Mouse (Mus musculus): ENCODE measurements around the gene Bcl2l14. TPM values are rescaled to one million over a fixed set of nuclear protein-coding genes. Genes with fewer than 3 reads are reported as not detected.

Bcl2l14 gene
- polyA plus RNA-seq, 1 experiment, result not detected

GRCm38 (mm10) chr6:134367366-134368281 is 28.5 kb upstream of the Bcl2l14 start:
- no peaks in the 10 kb centered on the region for H3K4me1 ChIP-seq (ENCODE audit: control insufficient read depth, insufficient read depth, low read length)
- H3K27ac ChIP-seq (ENCODE audit: insufficient read depth, low read length), result no peak overlapping the region
- TF ChIP-seq POLR2A (IDR thresholded peaks at IDR 0.05; ENCODE audit: extremely low read depth, insufficient read depth, low read length) (no peak), CTCF (IDR thresholded peaks at IDR 0.05; ENCODE audit: extremely low read depth, insufficient read depth, low read length) (no peak)
- no peak overlapping the region for H3K4me3 ChIP-seq (ENCODE audit: insufficient read depth, low read length)

GRCm38 (mm10) chr6:134372946-134373345 is 23.2 kb upstream of the Bcl2l14 start:
- no peak overlapping the region for H3K27ac ChIP-seq (ENCODE audit: insufficient read depth, low read length)
- H3K4me3 ChIP-seq (ENCODE audit: insufficient read depth, low read length), result no peak overlapping the region
- H3K4me1 ChIP-seq (ENCODE audit: control insufficient read depth, insufficient read depth, low read length), result no peaks in the 10 kb centered on the region
- TF ChIP-seq CTCF (IDR thresholded peaks at IDR 0.05; ENCODE audit: extremely low read depth, insufficient read depth, low read length), result no peak
- no peak for TF ChIP-seq POLR2A (IDR thresholded peaks at IDR 0.05; ENCODE audit: extremely low read depth, insufficient read depth, low read length)

- Histone ChIP-seq H3K4me3 (ENCODE audit: insufficient read depth, low read length) (no peak overlapping the region), H3K4me1 (ENCODE audit: control insufficient read depth, insufficient read depth, low read length) (no peaks in the 10 kb centered on the region), H3K27ac (ENCODE audit: insufficient read depth, low read length) (no peak overlapping the region)
- TF ChIP-seq CTCF (IDR thresholded peaks at IDR 0.05; ENCODE audit: extremely low read depth, insufficient read depth, low read length) (no peak), POLR2A (IDR thresholded peaks at IDR 0.05; ENCODE audit: extremely low read depth, insufficient read depth, low read length) (no peak)
Measured at GRCm38 (mm10) chr6:134377201-134377600, 18.9 kb upstream of the Bcl2l14 start.

- no peak for TF ChIP-seq CTCF (IDR thresholded peaks at IDR 0.05; ENCODE audit: extremely low read depth, insufficient read depth, low read length)
- TF ChIP-seq POLR2A (IDR thresholded peaks at IDR 0.05; ENCODE audit: extremely low read depth, insufficient read depth, low read length), result no peak
- Histone ChIP-seq H3K27ac (ENCODE audit: insufficient read depth, low read length) (no peak overlapping the region), H3K4me3 (ENCODE audit: insufficient read depth, low read length) (no peak overlapping the region), H3K4me1 (ENCODE audit: control insufficient read depth, insufficient read depth, low read length) (no peaks in the 10 kb centered on the region)
Measured at GRCm38 (mm10) chr6:134377856-134378255, 18.3 kb upstream of the Bcl2l14 start.

- H3K4me1 ChIP-seq (ENCODE audit: control insufficient read depth, insufficient read depth, low read length), result no peaks in the 10 kb centered on the region
- TF ChIP-seq POLR2A (IDR thresholded peaks at IDR 0.05; ENCODE audit: extremely low read depth, insufficient read depth, low read length) (no peak), CTCF (IDR thresholded peaks at IDR 0.05; ENCODE audit: extremely low read depth, insufficient read depth, low read length) (no peak)
- H3K4me3 ChIP-seq (ENCODE audit: insufficient read depth, low read length), result no peak overlapping the region
- H3K27ac ChIP-seq (ENCODE audit: insufficient read depth, low read length), result no peak overlapping the region
Measured at GRCm38 (mm10) chr6:134381462-134381861, 14.7 kb upstream of the Bcl2l14 start.

GRCm38 (mm10) chr6:134385931-134386330 is 10.2 kb upstream of the Bcl2l14 start:
- TF ChIP-seq POLR2A (IDR thresholded peaks at IDR 0.05; ENCODE audit: extremely low read depth, insufficient read depth, low read length), result no peak
- TF ChIP-seq CTCF (IDR thresholded peaks at IDR 0.05; ENCODE audit: extremely low read depth, insufficient read depth, low read length), result no peak
- Histone ChIP-seq H3K4me3 (ENCODE audit: insufficient read depth, low read length) (no peak overlapping the region), H3K4me1 (ENCODE audit: control insufficient read depth, insufficient read depth, low read length) (no peaks in the 10 kb centered on the region), H3K27ac (ENCODE audit: insufficient read depth, low read length) (no peak overlapping the region)

GRCm38 (mm10) chr6:134387396-134387795 is 8.7 kb upstream of the Bcl2l14 start:
- Histone ChIP-seq H3K27ac (ENCODE audit: insufficient read depth, low read length) (no peak overlapping the region), H3K4me3 (ENCODE audit: insufficient read depth, low read length) (no peak overlapping the region), H3K4me1 (ENCODE audit: control insufficient read depth, insufficient read depth, low read length) (no peaks in the 10 kb centered on the region)
- TF ChIP-seq CTCF (IDR thresholded peaks at IDR 0.05; ENCODE audit: extremely low read depth, insufficient read depth, low read length) (no peak), POLR2A (IDR thresholded peaks at IDR 0.05; ENCODE audit: extremely low read depth, insufficient read depth, low read length) (no peak)

- Histone ChIP-seq H3K27ac (ENCODE audit: insufficient read depth, low read length) (no peak overlapping the region), H3K4me1 (ENCODE audit: control insufficient read depth, insufficient read depth, low read length) (no peaks in the 10 kb centered on the region), H3K4me3 (ENCODE audit: insufficient read depth, low read length) (no peak overlapping the region)
- TF ChIP-seq POLR2A (IDR thresholded peaks at IDR 0.05; ENCODE audit: extremely low read depth, insufficient read depth, low read length) (no peak), CTCF (IDR thresholded peaks at IDR 0.05; ENCODE audit: extremely low read depth, insufficient read depth, low read length) (no peak)
Measured at GRCm38 (mm10) chr6:134388424-134389110, 7.6 kb upstream of the Bcl2l14 start.

GRCm38 (mm10) chr6:134389248-134389891 is 6.7 kb upstream of the Bcl2l14 start:
- TF ChIP-seq POLR2A (IDR thresholded peaks at IDR 0.05; ENCODE audit: extremely low read depth, insufficient read depth, low read length) (no peak), CTCF (IDR thresholded peaks at IDR 0.05; ENCODE audit: extremely low read depth, insufficient read depth, low read length) (peak; percentile 86)
- Histone ChIP-seq H3K4me1 (ENCODE audit: control insufficient read depth, insufficient read depth, low read length) (no peaks in the 10 kb centered on the region), H3K27ac (ENCODE audit: insufficient read depth, low read length) (no peak overlapping the region), H3K4me3 (ENCODE audit: insufficient read depth, low read length) (no peak overlapping the region)
